Mouse (Mus musculus): ENCODE measurements at regions not wholly inside any gene's neighbourhood (a gene's known extent, or its start where the extent isn't known, plus 50 kb on each side); places are given as distances from the start of the nearest gene placed in this dataset.

- no peak for DNase-seq
Measured at GRCm38 (mm10) chr19:30435054-30435738, 114.3 kb downstream of the Dkk1 start.

GRCm38 (mm10) chr19:30450869-30451542, 98.5 kb downstream of the Dkk1 start:
- DNase-seq = no peak

DNA sequence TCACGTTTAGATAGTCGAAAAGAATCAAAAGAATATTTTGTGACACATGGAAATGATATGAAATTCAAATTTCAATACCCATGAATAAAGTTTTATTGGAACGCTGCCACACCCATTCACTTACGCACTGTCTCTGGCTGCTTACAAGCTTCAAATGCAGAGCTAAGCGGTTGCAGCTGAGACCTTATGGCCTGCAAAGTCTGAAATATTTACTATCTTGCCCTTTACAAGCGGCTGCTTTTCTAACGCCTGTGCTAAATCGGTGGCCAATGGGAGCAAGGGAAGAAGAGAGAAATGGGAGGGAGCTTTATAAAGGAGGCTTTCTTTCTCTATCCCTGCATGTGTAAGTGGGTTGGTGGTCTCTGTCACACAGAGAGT, 97.9 kb downstream of the Dkk1 start:
- DNase-seq = no peak

DNA sequence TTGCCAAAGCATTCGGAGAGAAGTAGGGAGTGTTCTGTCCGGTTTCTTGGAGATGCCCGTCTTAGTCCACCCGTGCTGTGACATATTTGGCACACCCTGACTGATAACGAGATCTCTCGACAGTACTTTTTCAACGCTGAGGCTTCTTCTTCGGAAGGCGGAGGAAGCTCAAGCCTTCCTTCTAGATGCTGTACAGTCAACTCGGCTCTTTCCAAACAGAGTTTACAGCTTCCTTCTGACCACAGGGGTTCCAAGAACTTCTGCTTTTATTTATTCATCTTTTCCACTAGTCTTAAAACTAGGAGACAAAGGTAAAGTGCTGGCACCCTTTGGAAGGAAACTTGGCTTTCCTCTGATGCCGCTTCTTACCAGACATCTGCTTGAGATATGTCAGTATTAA, 96.8 kb downstream of the Dkk1 start:
- no peak for DNase-seq

DNA sequence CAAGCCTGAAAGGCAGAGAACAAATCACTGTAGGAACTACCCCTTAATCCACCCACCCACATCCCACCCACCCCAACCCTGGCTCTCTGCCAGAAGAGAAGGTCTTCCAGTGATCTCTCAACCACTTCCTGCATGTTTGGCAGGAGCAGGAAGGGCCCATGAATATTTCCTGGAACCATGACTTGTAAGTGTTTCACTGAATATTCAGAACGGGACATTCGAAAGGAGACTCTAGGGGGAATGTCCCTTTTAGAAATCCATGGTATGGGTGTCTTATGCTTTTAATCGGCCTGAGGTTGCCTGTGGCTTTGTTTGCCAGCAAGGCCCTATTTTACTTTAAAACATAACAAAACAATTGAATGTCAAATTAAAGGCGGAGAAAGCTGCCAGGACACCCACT, 66.0 kb downstream of the Dkk1 start:
- DNase-seq = no peak

- no peak for DNase-seq
Measured at GRCm38 (mm10) chr19:30489786-30490185, 59.7 kb downstream of the Dkk1 start.

DNA sequence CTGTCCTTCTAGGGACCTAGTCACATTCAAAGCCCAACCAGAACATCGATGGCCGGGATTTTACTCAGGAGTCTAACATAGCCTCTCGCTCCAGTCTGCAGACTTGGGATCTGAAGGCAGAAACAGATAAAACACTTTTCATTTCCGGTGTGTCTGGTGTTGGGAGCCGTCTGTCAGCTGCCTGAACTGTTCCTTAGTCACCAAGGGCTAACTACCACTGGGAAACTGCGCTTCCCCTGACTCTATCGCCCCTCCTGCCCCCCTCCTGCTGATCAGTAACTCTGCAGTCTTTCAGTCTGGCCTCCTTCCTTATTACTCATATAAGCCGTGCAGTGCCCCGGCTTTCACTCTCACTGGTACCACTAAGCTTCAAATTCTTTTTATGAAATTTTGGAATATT, 58.5 kb downstream of the Dkk1 start:
- DNase-seq = no peak
